Mouse (Mus musculus): Measurements from ENCODE around the gene Fgd3. TPM values are rescaled to one million over a fixed set of nuclear protein-coding genes. Genes with fewer than 3 reads are reported as not detected.

The Fgd3 gene
- polyA plus RNA-seq, 1 experiment from 2014 or later: 1.7 TPM

- H3K4me3 ChIP-seq (ENCODE audit: low read depth, low read length): no peak overlapping the region
- WGBS: 76% methylated on average over 3 of the region's 3 CpGs
- H3K9ac ChIP-seq (ENCODE audit: low read length): no peak overlapping the region
- no peak overlapping the region for H3K27ac ChIP-seq (ENCODE audit: low read depth, low read length)
- H3K27me3 ChIP-seq (ENCODE audit: control insufficient read depth, insufficient read depth, low read length): no peaks in the 10 kb centered on the region
- no peak for DNase-seq (ENCODE audit: low spot score)
- H3K4me2 ChIP-seq (ENCODE audit: low read depth, low read length, severe bottlenecking): no peak overlapping the region
- H3K36me3 ChIP-seq (ENCODE audit: control insufficient read depth, insufficient read depth, low read length): no peaks in the 10 kb centered on the region
- H3K9me3 ChIP-seq (ENCODE audit: control insufficient read depth, low read length): no peaks in the 10 kb centered on the region
- no peaks in the 10 kb centered on the region for H3K4me1 ChIP-seq (replicated peaks; ENCODE audit: control insufficient read depth, insufficient read depth, low read length)
- no peak for ATAC-seq (replicated peaks; ENCODE audit: low FRiP score)
Measured at GRCm38 (mm10) chr13:49257819-49258313, 62.2 kb downstream of the Fgd3 start.

DNA sequence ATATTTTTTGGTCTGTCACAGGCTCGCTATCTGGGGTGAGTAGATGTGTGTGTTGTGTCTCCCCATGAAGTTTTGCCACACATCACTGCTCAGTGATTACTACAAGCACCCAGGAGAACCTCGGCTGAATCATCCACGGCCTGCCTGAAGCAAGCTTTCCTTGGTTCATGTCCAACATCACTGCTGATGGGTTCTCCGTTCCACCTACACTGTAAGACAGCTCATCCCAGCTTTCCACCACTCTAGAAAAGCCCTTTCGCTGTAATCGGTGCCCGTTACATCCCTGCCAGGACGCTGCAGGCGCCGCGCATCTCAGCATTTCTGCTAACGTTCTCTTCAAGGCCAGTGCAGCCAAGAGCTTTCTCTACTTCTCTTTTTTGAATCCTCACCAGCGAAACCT lies 67.4 kb downstream of the Fgd3 start:
- no peak overlapping the region for H3K4me2 ChIP-seq (ENCODE audit: low read depth, low read length, severe bottlenecking)
- no peaks in the 10 kb centered on the region for H3K9me3 ChIP-seq (ENCODE audit: control insufficient read depth, low read length)
- no peak overlapping the region for H3K27ac ChIP-seq (ENCODE audit: low read depth, low read length)
- H3K27me3 ChIP-seq (ENCODE audit: control insufficient read depth, insufficient read depth, low read length): peaks cover 9% of the 10 kb centered on the region
- ATAC-seq (replicated peaks; ENCODE audit: low FRiP score) (no peak), DNase-seq (ENCODE audit: low spot score) (no peak)
- no peak overlapping the region for H3K4me3 ChIP-seq (ENCODE audit: low read depth, low read length)
- no peaks in the 10 kb centered on the region for H3K36me3 ChIP-seq (ENCODE audit: control insufficient read depth, insufficient read depth, low read length)
- no peak overlapping the region for H3K9ac ChIP-seq (ENCODE audit: low read length)
- H3K4me1 ChIP-seq (replicated peaks; ENCODE audit: control insufficient read depth, insufficient read depth, low read length): 0 out of 2 replicates have a peak, but pooled peaks cover 3% of the 10 kb centered on the region
- 90% methylated on average over 13 of the region's 13 CpGs for WGBS

DNA sequence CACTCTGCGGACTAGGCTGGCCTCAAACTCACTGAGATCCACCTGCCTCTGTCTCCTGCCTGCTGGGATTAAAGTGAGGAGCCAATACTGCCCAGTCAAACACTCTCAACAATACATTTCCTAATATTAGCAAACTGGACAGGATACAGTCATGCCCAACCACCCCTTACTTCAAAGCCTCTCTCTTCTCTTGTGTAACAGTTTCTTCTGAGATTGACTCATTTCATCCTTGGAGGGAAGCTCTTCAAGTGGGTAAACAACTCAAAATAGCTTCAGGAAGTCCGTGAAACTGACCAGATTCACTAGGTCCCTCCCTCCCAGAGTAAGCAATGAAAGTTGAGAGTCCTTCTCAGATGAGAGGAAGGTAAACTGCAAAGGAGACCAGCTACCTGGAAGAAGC lies 68.0 kb downstream of the Fgd3 start:
- Histone ChIP-seq H3K4me1 (replicated peaks; ENCODE audit: control insufficient read depth, insufficient read depth, low read length) (0 out of 2 replicates have a peak, but pooled peaks cover 4% of the 10 kb centered on the region), H3K9ac (ENCODE audit: low read length) (no peak overlapping the region), H3K9me3 (ENCODE audit: control insufficient read depth, low read length) (no peaks in the 10 kb centered on the region), H3K27me3 (ENCODE audit: control insufficient read depth, insufficient read depth, low read length) (peaks cover 15% of the 10 kb centered on the region), H3K27ac (ENCODE audit: low read depth, low read length) (no peak overlapping the region), H3K36me3 (ENCODE audit: control insufficient read depth, insufficient read depth, low read length) (no peaks in the 10 kb centered on the region), H3K4me2 (ENCODE audit: low read depth, low read length, severe bottlenecking) (no peak overlapping the region), H3K4me3 (ENCODE audit: low read depth, low read length) (no peak overlapping the region)
- WGBS: 70% methylated on average over 2 of the region's 2 CpGs
- DNase-seq (ENCODE audit: low spot score): no peak
- ATAC-seq (replicated peaks; ENCODE audit: low FRiP score): no peak

DNA sequence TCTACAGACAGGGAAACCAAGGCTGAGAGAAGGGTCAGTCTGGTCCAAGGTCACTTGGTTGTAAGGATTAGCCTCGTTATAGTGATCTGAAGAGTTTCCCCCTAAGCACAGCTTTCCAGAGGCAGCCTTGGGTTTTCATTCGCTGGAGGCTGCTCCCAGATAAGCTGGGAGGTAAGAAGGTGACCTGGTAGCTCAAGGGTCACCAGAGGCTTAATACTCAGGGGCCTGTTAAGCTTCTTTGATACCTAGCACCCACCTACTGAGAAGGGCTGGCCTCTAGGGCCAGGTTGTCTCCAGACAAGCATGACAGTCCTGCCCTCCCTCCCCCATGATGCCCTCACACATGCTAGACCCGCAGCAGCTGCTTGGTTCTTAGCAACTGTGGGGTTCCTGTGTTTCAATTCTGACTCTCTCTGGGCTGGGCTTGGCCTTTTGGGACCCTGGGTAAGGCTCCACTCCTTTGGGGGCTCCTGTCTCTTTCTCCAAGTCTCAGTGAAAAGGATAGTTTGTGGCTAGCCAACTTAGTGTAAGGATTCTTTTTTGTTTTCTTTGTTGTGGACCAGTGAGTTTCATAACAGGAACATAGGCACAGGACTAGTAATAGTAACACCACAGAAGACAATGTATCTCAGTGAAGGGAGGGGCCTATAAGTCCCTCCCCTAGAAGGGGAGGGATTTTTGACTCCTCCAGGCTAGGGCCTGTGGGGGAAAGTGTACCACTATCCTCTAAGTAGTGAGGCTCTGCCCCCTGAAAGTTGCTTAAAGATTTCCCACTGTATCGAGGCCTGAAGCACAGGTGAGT lies 69.2 kb downstream of the Fgd3 start:
- H3K4me1 ChIP-seq (replicated peaks; ENCODE audit: control insufficient read depth, insufficient read depth, low read length): 0 out of 2 replicates have a peak, but pooled peaks cover 5% of the 10 kb centered on the region
- no peak overlapping the region for H3K4me3 ChIP-seq (ENCODE audit: low read depth, low read length)
- peaks cover 26% of the 10 kb centered on the region for H3K27me3 ChIP-seq (ENCODE audit: control insufficient read depth, insufficient read depth, low read length)
- no peak overlapping the region for H3K4me2 ChIP-seq (ENCODE audit: low read depth, low read length, severe bottlenecking)
- H3K36me3 ChIP-seq (ENCODE audit: control insufficient read depth, insufficient read depth, low read length): no peaks in the 10 kb centered on the region
- H3K9ac ChIP-seq (ENCODE audit: low read length): no peak overlapping the region
- H3K27ac ChIP-seq (ENCODE audit: low read depth, low read length): no peak overlapping the region
- no peak for ATAC-seq (replicated peaks; ENCODE audit: low FRiP score)
- WGBS: 22% methylated on average over 4 of the region's 4 CpGs
- no peaks in the 10 kb centered on the region for H3K9me3 ChIP-seq (ENCODE audit: control insufficient read depth, low read length)
- no peak for DNase-seq (ENCODE audit: low spot score)

DNA sequence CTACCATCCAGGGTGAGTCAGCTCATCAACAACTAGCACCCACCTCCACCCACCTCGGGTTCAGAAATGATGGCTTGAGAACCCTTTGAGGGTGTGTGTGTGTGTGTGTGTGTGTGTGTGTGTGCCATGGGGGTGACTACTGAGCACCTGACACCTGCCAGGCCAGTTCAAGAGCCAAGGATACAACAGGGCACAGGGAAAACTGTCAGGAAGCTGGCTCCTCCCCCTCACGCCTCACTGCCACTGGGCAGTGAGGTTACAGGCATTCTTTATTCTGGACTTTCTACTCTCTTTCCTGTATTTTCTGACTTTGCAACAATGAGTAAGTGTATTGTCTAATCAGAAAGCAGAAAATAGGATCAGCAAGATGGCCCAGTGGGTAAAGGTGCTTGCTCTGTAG lies 70.5 kb downstream of the Fgd3 start:
- no peak for ATAC-seq (replicated peaks; ENCODE audit: low FRiP score)
- WGBS: 75% methylated on average over 2 of the region's 2 CpGs
- H3K27me3 ChIP-seq (ENCODE audit: control insufficient read depth, insufficient read depth, low read length): peaks cover 28% of the 10 kb centered on the region
- H3K4me2 ChIP-seq (ENCODE audit: low read depth, low read length, severe bottlenecking): no peak overlapping the region
- H3K27ac ChIP-seq (ENCODE audit: low read depth, low read length): no peak overlapping the region
- no peaks in the 10 kb centered on the region for H3K36me3 ChIP-seq (ENCODE audit: control insufficient read depth, insufficient read depth, low read length)
- no peak overlapping the region for H3K9ac ChIP-seq (ENCODE audit: low read length)
- H3K4me1 ChIP-seq (replicated peaks; ENCODE audit: control insufficient read depth, insufficient read depth, low read length): 0 out of 2 replicates have a peak, but pooled peaks cover 6% of the 10 kb centered on the region
- DNase-seq (ENCODE audit: low spot score): no peak
- H3K4me3 ChIP-seq (ENCODE audit: low read depth, low read length): no peak overlapping the region
- H3K9me3 ChIP-seq (ENCODE audit: control insufficient read depth, low read length): no peaks in the 10 kb centered on the region

- H3K36me3 ChIP-seq (ENCODE audit: control insufficient read depth, insufficient read depth, low read length): no peaks in the 10 kb centered on the region
- 63% methylated on average over 3 of the region's 3 CpGs for WGBS
- 0 out of 2 replicates have a peak, but pooled peaks cover 6% of the 10 kb centered on the region for H3K4me1 ChIP-seq (replicated peaks; ENCODE audit: control insufficient read depth, insufficient read depth, low read length)
- H3K4me3 ChIP-seq (ENCODE audit: low read depth, low read length): no peak overlapping the region
- H3K27ac ChIP-seq (ENCODE audit: low read depth, low read length): no peak overlapping the region
- no peak overlapping the region for H3K4me2 ChIP-seq (ENCODE audit: low read depth, low read length, severe bottlenecking)
- DNase-seq (ENCODE audit: low spot score) (no peak), ATAC-seq (replicated peaks; ENCODE audit: low FRiP score) (no peak)
- H3K27me3 ChIP-seq (ENCODE audit: control insufficient read depth, insufficient read depth, low read length): peaks cover 28% of the 10 kb centered on the region
- H3K9ac ChIP-seq (ENCODE audit: low read length): no peak overlapping the region
- H3K9me3 ChIP-seq (ENCODE audit: control insufficient read depth, low read length): no peaks in the 10 kb centered on the region
Measured at GRCm38 (mm10) chr13:49248923-49249322, 71.2 kb downstream of the Fgd3 start.

- Histone ChIP-seq H3K4me3 (ENCODE audit: low read depth, low read length) (peak within 1 kb of the TSS; percentile 33), H3K4me2 (ENCODE audit: low read depth, low read length, severe bottlenecking) (peak within 1 kb of the TSS; percentile 66), H3K27me3 (ENCODE audit: control insufficient read depth, insufficient read depth, low read length) (peaks cover 28% of the 10 kb centered on the region), H3K9ac (ENCODE audit: low read length) (no peak within 1 kb of the TSS), H3K36me3 (ENCODE audit: control insufficient read depth, insufficient read depth, low read length) (no peaks in the 10 kb centered on the region), H3K4me1 (replicated peaks; ENCODE audit: control insufficient read depth, insufficient read depth, low read length) (0 out of 2 replicates have a peak, but pooled peaks cover 6% of the 10 kb centered on the region), H3K27ac (ENCODE audit: low read depth, low read length) (no peak within 1 kb of the TSS), H3K9me3 (ENCODE audit: control insufficient read depth, low read length) (no peaks in the 10 kb centered on the region)
- DNase-seq (ENCODE audit: low spot score): no peak
- ATAC-seq (replicated peaks; ENCODE audit: low FRiP score): no peak
- 16% methylated on average over 7 of the region's 8 CpGs for WGBS
Measured at GRCm38 (mm10) chr13:49248467-49248862, 71.6 kb downstream of the Fgd3 start, which contains the start of gene Susd3. TSS of gene Susd3 (minus strand) at chr13:49248706.

DNA sequence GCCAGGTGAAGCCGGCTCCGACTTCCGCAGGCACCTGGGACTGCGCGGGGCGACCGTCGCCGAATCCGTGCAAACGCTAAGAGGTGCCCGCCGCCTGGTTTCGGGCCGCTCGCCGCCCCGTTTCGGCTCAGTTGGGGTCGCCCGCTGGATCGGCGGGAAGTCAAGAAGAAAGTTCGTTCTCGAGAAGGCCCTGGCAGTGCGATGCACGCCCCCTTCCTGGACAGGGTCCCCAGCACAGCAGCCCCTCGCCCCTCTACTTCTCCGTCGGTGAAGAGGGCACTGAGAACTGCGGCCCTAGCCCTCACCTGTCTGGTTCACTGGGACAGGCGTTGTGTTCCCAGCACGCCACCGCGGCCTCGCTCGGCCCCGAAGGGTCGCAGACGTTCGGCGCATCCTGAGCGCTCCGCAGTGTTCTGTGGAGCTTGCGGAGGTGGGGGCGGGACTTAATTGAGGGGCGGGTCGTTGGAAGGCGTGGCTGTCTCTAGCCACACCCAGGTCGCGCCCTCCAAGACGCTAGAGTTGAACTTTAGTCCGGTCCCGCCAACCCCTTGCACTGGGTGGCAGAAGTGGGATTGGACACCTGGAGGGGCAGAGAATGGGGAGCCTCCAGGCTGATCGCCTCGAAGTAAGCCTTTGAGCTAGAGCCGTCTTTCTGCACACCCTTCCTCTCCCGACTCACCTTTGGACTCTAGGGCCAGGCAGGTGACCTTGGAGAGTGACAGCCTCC lies 72.2 kb downstream of the Fgd3 start:
- no peaks in the 10 kb centered on the region for H3K36me3 ChIP-seq (ENCODE audit: control insufficient read depth, insufficient read depth, low read length)
- no peaks in the 10 kb centered on the region for H3K9me3 ChIP-seq (ENCODE audit: control insufficient read depth, low read length)
- peaks cover 28% of the 10 kb centered on the region for H3K27me3 ChIP-seq (ENCODE audit: control insufficient read depth, insufficient read depth, low read length)
- DNase-seq (ENCODE audit: low spot score): peak; percentile 70
- peak; percentile 63 for ATAC-seq (replicated peaks; ENCODE audit: low FRiP score)
- peak overlapping the region; percentile 66 for H3K4me2 ChIP-seq (ENCODE audit: low read depth, low read length, severe bottlenecking)
- H3K9ac ChIP-seq (ENCODE audit: low read length): no peak overlapping the region
- H3K4me1 ChIP-seq (replicated peaks; ENCODE audit: control insufficient read depth, insufficient read depth, low read length): 0 out of 2 replicates have a peak, but pooled peaks cover 6% of the 10 kb centered on the region
- H3K27ac ChIP-seq (ENCODE audit: low read depth, low read length): no peak overlapping the region
- H3K4me3 ChIP-seq (ENCODE audit: low read depth, low read length): peak overlapping the region; percentile 33
- 2% methylated on average over 54 of the region's 58 CpGs for WGBS

Data from forebrain, embryonic 11.5 days (tissue).